Mouse (Mus musculus) liver, postnatal 0 days (tissue): Measurements from ENCODE around the gene Ankrd35.

ENCODE experiments used
- CTCF ChIP-seq: sonication (generic); IDR thresholded peaks from 2 replicates; pipeline ENCODE4 v1.5.1; 2016; ENCODE audit warnings: antibody characterized with exemption, low read depth
- EP300 ChIP-seq: IDR thresholded peaks from 2 replicates; pipeline ENCODE4 v1.6.1; 2016; ENCODE audit warnings: antibody characterized with exemption, low read depth, mild to moderate bottlenecking

DNA sequence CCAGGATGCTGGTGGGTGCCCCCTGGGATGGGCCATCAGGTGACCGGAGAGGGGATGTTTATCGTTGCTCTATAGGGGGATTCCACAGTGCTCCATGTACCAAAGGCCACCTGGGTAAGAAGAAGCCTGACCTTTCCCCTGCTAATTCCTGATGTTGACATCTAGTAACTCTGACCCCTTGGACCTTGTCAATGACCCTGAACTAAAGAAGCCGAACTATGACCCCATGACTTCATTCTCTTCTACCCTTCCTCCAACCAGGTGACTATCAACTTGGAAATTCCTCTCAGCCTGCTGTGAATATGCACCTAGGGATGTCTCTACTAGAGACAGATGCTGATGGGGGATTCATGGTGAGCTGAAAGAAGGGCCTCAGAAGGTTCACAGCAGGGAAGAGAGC lies 22.6 kb upstream of the Ankrd35 start:
- TF ChIP-seq CTCF: no peak
- TF ChIP-seq EP300: no peak
